Mouse (Mus musculus) cerebellum, adult (tissue): ENCODE measurements around the gene Usp3.

Source experiments
- ATAC-seq: cut with Nextera tagmentation; 2 replicates; pipeline ENCODE4 v1.9.2; 2017; ENCODE audit warnings: mild to moderate bottlenecking, moderate library complexity, mixed read lengths; ENCODE audit not compliant: insufficient number of reproducible peaks, low FRiP score, low TSS enrichment

Gene Usp3

GRCm38 (mm10) chr9:66592708-66593612 is at the start of gene Usp3:
Usp3 (minus strand) TSS chr9:66593142.
- peak; percentile 74 for ATAC-seq

GRCm38 (mm10) chr9:66640491-66640890 is 47.5 kb upstream of the Usp3 start:
- ATAC-seq = no peak

- no peak for ATAC-seq
Measured at GRCm38 (mm10) chr9:66639626-66640025, 46.7 kb upstream of the Usp3 start.

GRCm38 (mm10) chr9:66632441-66632840 is 39.5 kb upstream of the Usp3 start:
- ATAC-seq = no peak

GRCm38 (mm10) chr9:66630931-66631330 is 38.0 kb upstream of the Usp3 start:
- no peak for ATAC-seq

- ATAC-seq = no peak
Measured at GRCm38 (mm10) chr9:66626661-66627060, 33.7 kb upstream of the Usp3 start.

- no peak for ATAC-seq
Measured at GRCm38 (mm10) chr9:66625974-66626530, 33.1 kb upstream of the Usp3 start.

GRCm38 (mm10) chr9:66624873-66625272 is 31.9 kb upstream of the Usp3 start:
- no peak for ATAC-seq

GRCm38 (mm10) chr9:66623627-66624026 is 30.7 kb upstream of the Usp3 start:
- ATAC-seq = no peak

GRCm38 (mm10) chr9:66620581-66620981 is 27.6 kb upstream of the Usp3 start:
- no peak for ATAC-seq

- ATAC-seq = no peak
Measured at GRCm38 (mm10) chr9:66620055-66620454, 27.1 kb upstream of the Usp3 start.

GRCm38 (mm10) chr9:66617812-66618211 is 24.9 kb upstream of the Usp3 start:
- no peak for ATAC-seq

GRCm38 (mm10) chr9:66616858-66617257 is 23.9 kb upstream of the Usp3 start:
- ATAC-seq = no peak

GRCm38 (mm10) chr9:66615141-66615540 is 22.2 kb upstream of the Usp3 start:
- no peak for ATAC-seq

- ATAC-seq = no peak
Measured at GRCm38 (mm10) chr9:66614547-66614946, 21.6 kb upstream of the Usp3 start.

GRCm38 (mm10) chr9:66613667-66614066 is 20.7 kb upstream of the Usp3 start:
- ATAC-seq = no peak

- ATAC-seq = peak; percentile 82; the same call in 1 of the 2 replicates
Measured at GRCm38 (mm10) chr9:66611478-66612093, 18.6 kb upstream of the Usp3 start.

- ATAC-seq = no peak
Measured at GRCm38 (mm10) chr9:66608817-66609345, 15.9 kb upstream of the Usp3 start.

- ATAC-seq = no peak
Measured at GRCm38 (mm10) chr9:66606851-66607250, 13.9 kb upstream of the Usp3 start.

- no peak for ATAC-seq
Measured at GRCm38 (mm10) chr9:66605876-66606750, 13.2 kb upstream of the Usp3 start.
